Mouse (Mus musculus) liver, embryonic 15.5 days (tissue): ENCODE results near the gene 4930455H04Rik. TPM values are rescaled to one million over a fixed set of nuclear protein-coding genes. Genes with fewer than 3 reads are reported as not detected.

Experiments
- polyA plus RNA-seq: library from polyadenylated mRNA; unstranded; fragments of >200 nt; fragmentation: Nextera tagmentation; extraction: Ambion mirVana; gene quantifications from 2 replicates; pipeline ENCODE4 v1.2.1, GENCODE M21; 2015

The 4930455H04Rik gene
- polyA plus RNA-seq, 1 experiment from 2014 or later: not detected

Other genes starting within 250 kb of the 4930455H04Rik start
- 10.3 and 12.1 TPM in 2 replicates for gene Agl, start 160.1 kb upstream of the 4930455H04Rik start, polyA plus RNA-seq
- 38.0 and 43.0 TPM in 2 replicates for gene Frrs1, start 108.8 kb upstream of the 4930455H04Rik start, polyA plus RNA-seq
- gene Palmd, start 720 bp downstream of the 4930455H04Rik start, polyA plus RNA-seq: 3.5 and 3.8 TPM in 2 replicates